In genomic region chr8:23344161-23344560, GRCm38 (mm10) we compare ENCODE assay signal across 8 mouse cellular contexts.
DNase-seq lines count a peak whose midpoint lies in the region; ATAC-seq lines count a peak whose summit lies in the region.

No protein-coding gene starts in this region.

- ATAC-seq in neural tube, embryonic 15.5 days (ENCODE audit: low FRiP score), result no peak
- ATAC-seq in activated CD4-positive, CD25-positive, alpha-beta regulatory T cell, adult 4 months, result no peak

- peaks cover 4% of the 10 kb centered on the region; the same call in 1 of the 2 replicates for H3K9me3 ChIP-seq in heart, embryonic 10.5 days
- 0 out of 2 replicates have a peak, but pooled peaks cover 4% of the 10 kb centered on the region for H3K9me3 ChIP-seq in neural tube, embryonic 15.5 days (replicated peaks)

- 22% methylated on average over 4 of the region's 4 CpGs for WGBS in heart, embryonic 10.5 days
- 30% methylated on average over 4 of the region's 4 CpGs for WGBS in neural tube, embryonic 15.5 days

- H3K4me2 ChIP-seq in neural tube, embryonic 15.5 days, result no peak overlapping the region

- H3K36me3 ChIP-seq in heart, embryonic 10.5 days, result no peaks in the 10 kb centered on the region
- H3K36me3 ChIP-seq in neural tube, embryonic 15.5 days, result no peaks in the 10 kb centered on the region

- H3K9ac ChIP-seq in neural tube, embryonic 15.5 days (replicated peaks), result no peak overlapping the region

- no peaks in the 10 kb centered on the region for H3K27me3 ChIP-seq in heart, embryonic 10.5 days (ENCODE audit: insufficient read depth, poor library complexity, severe bottlenecking)
- H3K27me3 ChIP-seq in neural tube, embryonic 15.5 days (replicated peaks), result no peaks in the 10 kb centered on the region

- peak; percentile 12 to 66 for DNase-seq in heart, adult 18-20 months
- DNase-seq in heart, embryonic 10.5 days (ENCODE audit: low spot score), result no peak
- DNase-seq in neural tube, embryonic 10.5 days (ENCODE audit: extremely low spot score, low spot score), result peak; percentile 54
- DNase-seq in adrenal gland, postnatal 25 days, result peak; percentile 29
- peak; percentile 31 for DNase-seq in hindlimb bud, embryonic 11.5 days (ENCODE audit: extremely low spot score, low read depth, low spot score)
- no peak for DNase-seq in ovary, postnatal 14 days (ENCODE audit: low spot score)

- H3K4me3 ChIP-seq in heart, embryonic 10.5 days, result no peak overlapping the region
- no peak overlapping the region for H3K4me3 ChIP-seq in neural tube, embryonic 15.5 days (replicated peaks)

- H3K27ac ChIP-seq in heart, embryonic 10.5 days, result no peak overlapping the region
- no peak overlapping the region for H3K27ac ChIP-seq in neural tube, embryonic 15.5 days (replicated peaks)

- no peaks in the 10 kb centered on the region for H3K4me1 ChIP-seq in heart, embryonic 10.5 days
- no peaks in the 10 kb centered on the region for H3K4me1 ChIP-seq in neural tube, embryonic 15.5 days

Comparison
In these comparisons a context has a peak if more than half of its experiments do, and no peak if none do; other contexts are left out.
1. DNase-seq: peak in heart, adult 18-20 months (2 of 2), neural tube, embryonic 10.5 days (single experiment), adrenal gland, postnatal 25 days (single experiment) and hindlimb bud, embryonic 11.5 days (single experiment); none in heart, embryonic 10.5 days (single experiment) and ovary, postnatal 14 days (single experiment).